Mouse (Mus musculus): ENCODE measurements around the gene Acbd5. TPM values are rescaled to one million over a fixed set of nuclear protein-coding genes. Genes with fewer than 3 reads are reported as not detected.

The Acbd5 gene
- polyA plus RNA-seq (2014; fragmentation: Illumina TruSeq; extraction: RNeasy Lipid Tissue Mini Kit (QIAGEN cat#74804); ENCODE audit: low read depth, low replicate concordance): 200 TPM

GRCm38 (mm10) chr2:23067552-23068369 lies at the start of gene Acbd5:
Gene Acbd5 (plus strand): TSS chr2:23068167.

DNA sequence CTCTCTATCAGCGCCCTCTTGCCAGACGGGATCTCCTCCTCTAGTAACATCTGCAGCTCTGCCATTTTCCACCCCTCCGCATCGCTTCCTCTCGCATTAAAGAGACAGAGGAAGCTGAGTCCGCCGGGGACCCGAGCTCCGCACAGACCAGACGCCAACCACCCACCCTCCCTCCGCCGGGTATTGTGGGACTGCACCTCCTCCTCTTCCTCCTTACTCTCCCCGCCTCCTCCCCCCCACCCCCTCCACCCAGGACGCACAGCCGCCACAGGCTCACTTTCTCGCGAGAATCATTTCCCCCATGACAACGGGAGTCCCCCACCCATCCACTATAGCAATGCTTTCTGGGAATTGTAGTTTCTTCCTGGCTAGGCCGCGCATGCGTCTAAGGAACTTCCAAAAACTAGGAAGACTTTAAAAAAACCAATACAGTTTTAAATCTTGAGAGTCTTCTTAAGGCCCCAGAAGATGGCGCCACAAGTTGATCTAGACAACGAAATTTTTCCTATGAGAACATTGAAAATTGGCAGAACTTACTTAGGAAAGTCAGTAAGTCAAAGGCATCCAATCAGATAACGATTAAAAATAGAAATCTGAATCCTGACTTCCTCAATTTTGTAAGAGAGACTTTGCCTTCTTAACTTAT lies 27.8 kb upstream of the Acbd5 start, which contains the start of gene Abi1:
Gene Abi1 (minus strand): TSS at position 241 of the 646 bp plus-strand sequence.

GRCm38 (mm10) chr2:23155777-23156607 lies 88.0 kb downstream of the Acbd5 start, which contains the start of the genes Mastl and Yme1l1:
Gene Mastl (minus strand): TSS chr2:23156024.
Gene Yme1l1 (plus strand): TSS chr2:23156369.

Other genes starting within 250 kb of the Acbd5 start
- 97.7 TPM for gene Pdss1, start 172.6 kb upstream of the Acbd5 start, polyA plus RNA-seq (2014; fragmentation: Illumina TruSeq; extraction: RNeasy Lipid Tissue Mini Kit (QIAGEN cat#74804); ENCODE audit: low read depth, low replicate concordance)
- 453 TPM for gene Abi1, start 27.9 kb upstream of the Acbd5 start, polyA plus RNA-seq (2014; fragmentation: Illumina TruSeq; extraction: RNeasy Lipid Tissue Mini Kit (QIAGEN cat#74804); ENCODE audit: low read depth, low replicate concordance)
- gene Mastl, start 87.9 kb downstream of the Acbd5 start, polyA plus RNA-seq (2014; fragmentation: Illumina TruSeq; extraction: RNeasy Lipid Tissue Mini Kit (QIAGEN cat#74804); ENCODE audit: low read depth, low replicate concordance): 17.0 TPM
- 286 TPM for gene Yme1l1, start 88.2 kb downstream of the Acbd5 start, polyA plus RNA-seq (2014; fragmentation: Illumina TruSeq; extraction: RNeasy Lipid Tissue Mini Kit (QIAGEN cat#74804); ENCODE audit: low read depth, low replicate concordance)
- 0.22 TPM for gene 4931423N10Rik, start 139.3 kb downstream of the Acbd5 start, polyA plus RNA-seq (2014; fragmentation: Illumina TruSeq; extraction: RNeasy Lipid Tissue Mini Kit (QIAGEN cat#74804); ENCODE audit: low read depth, low replicate concordance)

Measured in sigmoid colon, adult 10 weeks (tissue).